Mouse (Mus musculus) adrenal gland, adult (tissue): Measurements from ENCODE around the gene Proca1.
A peak's percentile ranks its signal among the peaks of the same experiment; 100 is the strongest.

ENCODE experiments used
- DNase-seq, 2 experiments: peaks; one replicate each; pipeline ENCODE4 v3.0.0; 2022 to 2023; ENCODE audit warnings: low spot score in 1 of 2; ENCODE audit not compliant: inconsistent age in 2 of 2

Gene Proca1

DNA sequence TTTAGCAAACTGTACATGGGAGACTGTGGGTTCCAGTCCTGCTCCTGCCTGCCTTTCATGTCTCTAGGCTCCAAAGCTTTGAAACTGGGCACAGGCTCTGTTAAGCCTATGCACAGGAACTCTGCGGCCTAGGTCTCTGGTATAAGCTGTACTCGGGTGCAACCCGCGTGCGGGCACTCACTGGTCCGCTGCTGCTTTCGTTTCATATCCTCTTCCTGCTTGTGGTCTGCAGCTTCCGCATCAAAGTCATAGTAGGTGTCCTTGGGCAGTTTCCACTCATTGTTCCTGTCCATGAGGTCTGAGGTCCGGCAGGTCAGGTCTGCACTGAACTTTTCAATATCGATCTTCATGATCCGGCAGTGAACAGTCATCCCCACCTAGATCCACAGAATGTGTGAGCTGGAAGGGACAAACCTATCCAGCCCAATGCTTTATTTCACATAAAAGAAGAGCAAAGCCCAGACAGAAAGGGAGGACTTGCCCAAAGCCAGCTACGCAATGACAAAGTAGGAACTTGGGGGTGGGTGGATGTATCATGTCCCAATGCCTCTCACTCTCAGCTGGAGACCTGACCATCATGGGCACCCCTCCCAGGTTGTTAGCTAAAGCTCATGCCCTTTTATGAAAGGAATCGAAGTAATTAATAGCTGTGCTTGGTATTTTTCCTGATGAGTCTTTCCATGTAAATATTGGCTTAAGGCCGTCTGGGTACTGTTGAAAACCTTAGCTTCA lies 20.1 kb downstream of the Proca1 start:
- no peak for DNase-seq

DNA sequence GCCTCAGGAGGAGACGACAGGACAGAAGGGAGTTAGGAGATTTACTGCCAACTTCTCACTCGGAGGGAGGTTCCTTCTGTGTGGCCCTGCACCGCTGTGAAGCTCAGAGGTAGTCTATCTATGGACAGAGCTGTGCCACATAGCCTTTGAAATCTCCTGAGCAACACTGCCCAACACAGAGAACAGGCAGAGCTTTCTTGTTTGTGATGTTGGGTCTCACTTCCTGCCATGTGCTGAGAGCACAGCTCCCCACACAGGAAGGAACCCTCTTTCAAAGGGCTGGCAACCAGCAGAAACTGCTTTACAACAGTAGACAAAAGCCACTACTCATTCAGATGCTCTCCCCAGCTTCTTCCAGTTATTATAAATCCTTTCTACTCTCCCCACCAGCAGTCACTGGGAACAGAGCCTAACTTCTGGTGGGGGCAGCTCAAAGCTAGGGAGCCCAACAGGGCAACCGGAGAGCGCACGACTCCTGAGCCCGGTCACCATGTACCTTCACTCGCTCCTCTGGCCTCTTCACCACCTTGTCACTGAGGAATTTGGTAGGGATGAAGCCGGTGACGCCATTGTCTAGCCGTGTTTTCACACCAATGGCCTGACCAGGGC lies 22.6 kb downstream of the Proca1 start:
- DNase-seq, result no peak

DNA sequence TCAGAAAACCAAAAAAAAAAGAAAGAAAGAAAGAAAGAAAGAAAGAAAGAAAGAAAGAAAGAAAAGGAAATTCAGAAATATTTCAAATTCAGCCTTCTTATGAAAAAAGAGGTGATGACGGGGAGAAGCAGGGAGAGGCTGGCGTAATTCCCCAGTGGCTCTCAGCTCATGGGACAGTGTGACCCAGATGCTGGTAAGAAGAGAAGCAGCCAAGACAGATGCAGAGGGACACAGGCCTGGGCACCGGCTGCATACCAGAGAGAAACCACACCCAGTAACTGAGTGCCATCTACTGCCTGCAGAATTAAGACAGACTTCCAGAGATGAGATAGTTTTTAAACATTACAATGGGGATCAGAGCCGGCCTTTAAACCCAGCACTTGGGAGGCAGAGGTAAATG lies 30.4 kb downstream of the Proca1 start:
- DNase-seq, result no peak

DNA sequence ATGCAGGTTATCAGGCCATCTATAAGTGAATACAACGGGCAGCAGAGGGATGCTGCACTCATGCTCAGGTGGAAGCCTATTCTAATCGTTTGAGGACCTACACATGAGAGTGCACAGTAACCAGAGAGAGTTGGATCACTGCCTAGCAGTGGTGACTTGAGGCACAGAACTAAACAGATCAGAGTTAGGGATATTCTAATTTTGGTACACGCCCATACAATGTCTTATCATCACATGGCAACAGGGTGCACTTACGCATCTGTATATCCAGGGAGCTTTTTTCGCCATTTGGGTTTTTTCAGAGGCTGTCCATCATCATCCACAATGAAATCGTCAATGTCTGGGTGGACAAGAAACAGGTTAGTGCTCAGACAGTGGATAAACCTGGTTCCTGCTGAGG lies 38.3 kb downstream of the Proca1 start:
- DNase-seq, result no peak

DNA sequence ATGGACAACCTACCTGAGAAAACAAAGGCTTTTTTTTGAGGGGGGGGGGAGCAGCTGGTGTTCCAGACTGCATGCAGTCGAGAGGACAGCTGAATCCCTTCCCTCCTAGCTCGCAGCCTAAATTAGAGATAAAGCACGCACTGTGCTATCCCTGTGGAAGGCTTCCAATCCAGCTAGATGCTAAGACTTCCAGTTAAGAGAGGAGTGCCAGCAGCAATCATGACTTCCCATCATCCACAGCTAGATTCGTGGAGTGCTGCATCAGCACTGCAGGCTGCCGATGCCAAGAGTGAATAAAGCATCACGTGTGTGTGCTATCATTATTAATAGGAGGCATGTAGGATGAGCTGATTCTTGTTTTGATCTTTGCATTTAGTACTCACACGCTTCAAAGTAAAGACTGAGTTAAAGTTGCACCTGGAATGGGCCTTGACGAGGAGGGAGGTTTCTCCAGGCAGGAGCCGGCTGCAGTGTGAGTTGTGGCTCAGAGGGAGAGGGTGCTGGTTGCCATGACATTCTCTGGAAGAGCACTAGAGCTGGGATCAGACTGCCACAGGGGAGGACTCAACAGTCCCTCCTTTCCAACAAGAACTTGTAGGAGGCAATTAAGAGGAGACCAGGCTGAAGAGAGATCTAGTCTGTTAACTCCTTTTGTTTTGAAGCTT lies 47.1 kb downstream of the Proca1 start:
- DNase-seq, result no peak

DNA sequence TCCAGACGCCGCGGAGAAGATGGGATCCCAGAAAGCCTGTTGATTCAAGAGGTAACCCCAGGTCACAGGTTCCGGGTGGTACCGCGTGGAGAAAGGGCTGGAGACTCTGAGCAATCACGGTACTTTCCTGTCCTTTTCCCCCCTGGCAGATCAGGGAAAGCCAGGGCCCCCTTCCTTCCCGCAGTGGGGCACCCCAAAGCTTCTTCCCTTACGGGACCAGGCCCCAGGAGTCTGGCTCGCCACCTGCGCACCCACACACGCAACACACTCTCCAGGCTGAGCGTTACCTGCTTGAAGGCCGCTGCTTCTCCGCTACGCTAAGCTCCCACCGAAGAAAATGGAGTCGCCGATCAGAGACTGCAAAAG lies 52.1 kb downstream of the Proca1 start:
- no peak for DNase-seq

DNA sequence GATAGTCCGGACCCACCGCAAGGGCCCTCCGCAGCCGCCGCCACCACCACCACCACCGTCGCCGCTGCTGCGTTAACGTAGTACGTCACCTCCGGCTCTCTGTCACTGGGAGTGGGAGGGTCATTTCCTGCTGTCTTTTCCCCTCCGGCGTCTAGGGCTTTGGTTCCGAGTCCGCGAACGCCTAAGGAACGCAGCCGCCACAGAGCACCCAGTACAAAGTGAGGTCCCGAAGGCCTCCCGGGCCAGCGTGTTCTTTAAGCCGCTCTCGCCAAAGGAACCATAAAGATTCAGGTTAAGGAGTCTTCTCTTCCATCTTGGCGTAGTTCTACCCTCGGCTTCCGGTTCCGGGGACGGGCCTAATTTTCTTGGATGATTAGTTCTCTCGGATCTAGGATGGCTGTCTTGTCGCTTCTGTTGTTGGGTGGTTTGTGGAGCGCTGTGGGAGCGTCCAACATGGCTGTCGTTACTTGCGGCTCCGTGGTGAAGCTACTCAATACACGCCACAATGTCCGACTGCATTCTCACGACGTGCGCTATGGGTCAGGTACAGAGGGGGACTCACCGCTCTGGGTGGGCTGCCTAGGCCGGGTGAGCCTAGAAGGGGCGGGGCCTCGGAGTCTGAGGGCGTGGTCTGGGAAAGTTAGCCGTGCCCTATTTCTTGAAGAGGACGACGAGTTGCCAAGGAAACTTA lies 52.6 kb downstream of the Proca1 start, which contains the start of the genes Sdf2 and Supt6:
Gene Sdf2, plus strand, starts transcription at position 120 of the 691 bp plus-strand sequence.
Gene Supt6, minus strand, starts transcription at position 361 of the 691 bp plus-strand sequence.
- peak; percentile 92 to 99 for DNase-seq

DNA sequence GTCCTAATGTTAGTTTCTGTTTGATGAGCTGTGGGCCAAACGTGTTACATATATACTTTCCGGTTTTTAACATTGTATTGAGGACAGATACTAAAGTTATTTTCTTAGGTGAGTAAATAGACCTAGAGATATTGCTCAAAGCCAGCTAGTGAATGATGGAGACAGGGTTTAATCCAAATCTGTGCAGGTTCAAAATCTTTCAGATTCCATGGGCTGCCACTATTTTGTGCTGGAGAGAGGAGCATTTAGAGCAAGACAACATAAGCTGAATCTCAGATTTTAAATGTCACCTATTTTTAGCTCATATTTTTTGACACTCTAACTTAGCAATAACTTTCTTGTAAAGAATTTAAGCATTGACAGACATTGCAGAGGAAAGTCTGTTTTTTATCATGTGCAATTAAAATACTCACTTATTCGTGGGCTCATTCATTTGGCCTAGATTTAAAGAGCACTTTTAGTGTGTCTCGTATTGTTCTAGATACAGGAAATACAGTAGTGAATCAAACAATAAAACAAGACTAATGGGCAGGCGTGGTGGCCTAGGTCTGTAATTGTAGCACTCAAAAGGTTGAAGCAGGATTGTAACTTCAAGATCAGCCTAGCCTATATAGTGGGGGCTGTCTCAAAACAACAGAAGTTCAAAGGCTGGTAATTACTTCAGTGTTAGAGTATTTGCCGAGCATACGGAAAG lies 53.3 kb downstream of the Proca1 start:
- no peak for DNase-seq

DNA sequence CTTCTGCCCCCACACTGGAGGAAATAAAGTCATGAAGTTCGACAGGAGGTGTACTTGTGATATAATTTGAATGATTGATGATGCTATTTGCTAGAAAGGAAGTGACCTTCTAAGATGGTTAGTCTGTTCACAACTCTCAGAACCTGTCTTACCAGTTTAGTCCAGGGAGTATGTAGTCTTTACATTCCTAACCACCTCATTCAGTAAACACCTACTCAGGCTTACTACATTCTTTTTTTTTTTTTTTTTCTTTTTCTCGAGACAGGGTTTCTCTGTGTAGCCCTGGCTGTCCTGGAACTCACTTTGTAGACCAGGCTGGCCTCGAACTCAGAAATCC lies 53.8 kb downstream of the Proca1 start:
- no peak for DNase-seq

DNA sequence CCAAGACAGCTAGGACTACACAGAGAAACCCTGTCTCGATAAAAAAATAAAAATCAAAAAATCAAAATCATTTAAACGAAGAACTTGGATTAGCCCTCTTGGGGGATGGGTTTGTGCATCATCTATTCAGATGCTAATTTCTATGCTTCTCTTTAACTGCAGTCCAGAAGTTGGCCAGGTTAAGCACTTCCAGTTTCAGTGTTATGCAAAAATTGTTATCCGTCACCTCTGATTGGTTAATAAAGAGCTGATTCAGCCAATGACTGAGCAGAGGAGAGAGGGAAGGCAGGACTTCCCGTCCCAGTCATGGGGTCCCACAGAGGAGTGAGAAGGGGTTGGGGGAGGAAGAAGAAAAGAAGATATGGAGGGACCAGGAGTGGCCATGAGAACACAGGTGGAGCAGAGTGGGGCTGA lies 54.5 kb downstream of the Proca1 start:
- no peak for DNase-seq
